Mouse (Mus musculus): ENCODE data around the gene 4930449I24Rik. TPM values are rescaled to one million over a fixed set of nuclear protein-coding genes. Genes with fewer than 3 reads are reported as not detected.
"Not testable (repeated sequence)": the region's sequence is repeated elsewhere in the genome, so short reads cannot be mapped to it uniquely, and the experiment has no call there.

The 4930449I24Rik gene
- polyA plus RNA-seq, 1 experiment from 2014 or later, result not detected

DNA sequence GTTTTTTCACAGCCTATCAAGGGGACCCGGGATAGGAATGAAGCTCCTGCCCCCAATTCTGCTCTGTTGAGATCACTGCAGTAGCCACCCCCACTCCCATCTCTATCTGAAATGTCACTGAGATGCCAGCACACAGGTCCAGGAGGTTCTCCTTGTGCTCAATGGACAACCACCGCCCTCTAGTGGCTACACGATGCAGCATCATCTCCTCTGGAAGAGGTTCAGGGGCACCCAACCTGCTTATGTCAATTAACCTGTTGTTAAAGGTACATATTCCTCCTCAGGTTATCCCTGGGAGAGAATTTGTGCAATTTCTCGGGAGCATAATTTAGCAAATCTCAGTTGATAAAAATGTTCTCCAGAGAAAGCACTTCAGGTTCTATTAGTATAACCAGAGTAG, 13.2 kb upstream of the 4930449I24Rik start:
- DNase-seq (ENCODE audit: low spot score), result not testable (repeated sequence)
- WGBS, result 14% methylated on average over 3 of the region's 4 CpGs

DNA sequence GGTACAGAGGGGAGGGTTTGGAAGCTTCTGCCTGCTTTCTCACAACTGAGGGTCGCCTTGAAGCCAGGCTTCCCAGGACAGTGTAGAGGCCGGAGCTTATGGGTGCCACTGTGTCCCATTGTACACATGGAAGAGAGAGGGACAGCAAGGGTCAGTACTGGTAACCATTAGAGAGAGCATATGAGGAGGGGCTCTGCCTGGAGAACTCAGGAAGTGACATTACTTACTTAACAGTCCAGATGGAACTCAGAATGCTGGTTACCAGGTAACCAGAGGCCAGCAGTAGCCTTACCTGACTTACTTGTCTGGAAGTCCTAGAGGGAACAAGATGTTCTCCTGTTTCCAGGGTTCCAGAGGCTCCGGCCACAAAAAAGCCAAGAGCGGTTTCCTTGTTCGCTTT, 11.1 kb upstream of the 4930449I24Rik start, which contains the start of gene Gm6370:
TSS of gene Gm6370 (plus strand) at position 301 of the 400 bp plus-strand sequence.
- H3K4me2 ChIP-seq (replicated peaks); ATAC-seq (ENCODE audit: low FRiP score); H3K9ac ChIP-seq; H3K4me1 ChIP-seq (replicated peaks; ENCODE audit: control insufficient read depth, insufficient read depth, low read length); H3K4me3 ChIP-seq (replicated peaks; ENCODE audit: low read length); H3K36me3 ChIP-seq (replicated peaks; ENCODE audit: control insufficient read depth, insufficient read depth); H3K27me3 ChIP-seq (ENCODE audit: control insufficient read depth, insufficient read depth, low read length); DNase-seq (ENCODE audit: low spot score); H3K27ac ChIP-seq; H3K9me3 ChIP-seq (ENCODE audit: control insufficient read depth, low read length): not testable (repeated sequence)
- no CpG with 5 or more reads among the region's 5 CpGs for WGBS

More for the DNA sequence above, 13.2 kb upstream of the 4930449I24Rik start:
- H3K27ac ChIP-seq; ATAC-seq (ENCODE audit: low FRiP score); H3K9me3 ChIP-seq (ENCODE audit: control insufficient read depth, low read length); H3K9ac ChIP-seq; H3K4me3 ChIP-seq (replicated peaks; ENCODE audit: low read length); H3K4me2 ChIP-seq (replicated peaks); H3K27me3 ChIP-seq (ENCODE audit: control insufficient read depth, insufficient read depth, low read length); H3K36me3 ChIP-seq (replicated peaks; ENCODE audit: control insufficient read depth, insufficient read depth); H3K4me1 ChIP-seq (replicated peaks; ENCODE audit: control insufficient read depth, insufficient read depth, low read length): not testable (repeated sequence)

DNA sequence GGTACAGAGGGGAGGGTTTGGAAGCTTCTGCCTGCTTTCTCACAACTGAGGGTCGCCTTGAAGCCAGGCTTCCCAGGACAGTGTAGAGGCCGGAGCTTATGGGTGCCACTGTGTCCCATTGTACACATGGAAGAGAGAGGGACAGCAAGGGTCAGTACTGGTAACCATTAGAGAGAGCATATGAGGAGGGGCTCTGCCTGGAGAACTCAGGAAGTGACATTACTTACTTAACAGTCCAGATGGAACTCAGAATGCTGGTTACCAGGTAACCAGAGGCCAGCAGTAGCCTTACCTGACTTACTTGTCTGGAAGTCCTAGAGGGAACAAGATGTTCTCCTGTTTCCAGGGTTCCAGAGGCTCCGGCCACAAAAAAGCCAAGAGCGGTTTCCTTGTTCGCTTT, 11.6 kb downstream of the 4930449I24Rik start, which contains the start of gene Gm3402:
TSS of gene Gm3402 (plus strand) at position 301 of the 400 bp plus-strand sequence.
- not testable (repeated sequence) for DNase-seq (ENCODE audit: low spot score); H3K9me3 ChIP-seq (ENCODE audit: control insufficient read depth, low read length); H3K4me2 ChIP-seq (replicated peaks); ATAC-seq (ENCODE audit: low FRiP score); H3K27ac ChIP-seq; H3K4me1 ChIP-seq (replicated peaks; ENCODE audit: control insufficient read depth, insufficient read depth, low read length); H3K4me3 ChIP-seq (replicated peaks; ENCODE audit: low read length); H3K9ac ChIP-seq; H3K36me3 ChIP-seq (replicated peaks; ENCODE audit: control insufficient read depth, insufficient read depth); H3K27me3 ChIP-seq (ENCODE audit: control insufficient read depth, insufficient read depth, low read length)
- WGBS, result no CpG with 5 or more reads among the region's 5 CpGs

DNA sequence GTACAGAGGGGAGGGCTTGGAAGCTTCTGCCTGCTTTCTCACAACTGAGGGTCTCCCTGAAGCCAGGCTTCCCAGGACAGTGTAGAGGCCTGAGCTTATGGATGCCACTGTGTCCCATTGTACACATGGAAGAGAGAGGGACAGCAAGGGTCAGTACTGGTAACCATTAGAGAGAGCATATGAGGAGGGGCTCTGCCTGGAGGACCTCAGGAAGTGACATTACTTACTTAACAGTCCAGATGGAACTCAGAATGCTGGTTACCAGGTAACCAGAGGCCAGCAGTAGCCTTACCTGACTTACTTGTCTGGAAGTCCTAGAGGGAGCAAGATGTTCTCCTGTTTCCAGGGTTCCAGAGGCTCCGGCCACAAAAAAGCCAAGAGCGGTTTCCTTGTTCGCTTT, 23.3 kb downstream of the 4930449I24Rik start, which contains the start of gene Gm3404:
TSS of gene Gm3404 (plus strand) at position 301 of the 400 bp plus-strand sequence.
- not testable (repeated sequence) for H3K9ac ChIP-seq; DNase-seq (ENCODE audit: low spot score); H3K27me3 ChIP-seq (ENCODE audit: control insufficient read depth, insufficient read depth, low read length); H3K9me3 ChIP-seq (ENCODE audit: control insufficient read depth, low read length); H3K4me2 ChIP-seq (replicated peaks); H3K27ac ChIP-seq; ATAC-seq (ENCODE audit: low FRiP score); H3K4me1 ChIP-seq (replicated peaks; ENCODE audit: control insufficient read depth, insufficient read depth, low read length); H3K4me3 ChIP-seq (replicated peaks; ENCODE audit: low read length); H3K36me3 ChIP-seq (replicated peaks; ENCODE audit: control insufficient read depth, insufficient read depth)
- 100% methylated on average over 1 of the region's 3 CpGs for WGBS

DNA sequence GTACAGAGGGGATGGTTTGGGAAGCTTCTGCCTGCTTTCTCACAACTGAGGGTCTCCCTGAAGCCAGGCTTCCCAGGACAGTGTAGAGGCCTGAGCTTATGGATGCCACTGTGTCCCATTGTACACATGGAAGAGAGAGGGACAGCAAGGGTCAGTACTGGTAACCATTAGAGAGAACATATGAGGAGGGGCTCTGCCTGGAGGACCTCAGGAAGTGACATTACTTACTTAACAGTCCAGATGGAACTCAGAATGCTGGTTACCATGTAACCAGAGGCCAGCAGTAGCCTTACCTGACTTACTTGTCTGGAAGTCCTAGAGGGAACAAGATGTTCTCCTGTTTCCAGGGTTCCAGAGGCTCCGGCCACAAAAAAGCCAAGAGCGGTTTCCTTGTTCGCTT, 35.1 kb downstream of the 4930449I24Rik start, which contains the start of gene Gm3409:
TSS of gene Gm3409 (plus strand) at position 301 of the 400 bp plus-strand sequence.
- H3K4me3 ChIP-seq (replicated peaks; ENCODE audit: low read length); DNase-seq (ENCODE audit: low spot score); ATAC-seq (ENCODE audit: low FRiP score); H3K27ac ChIP-seq; H3K36me3 ChIP-seq (replicated peaks; ENCODE audit: control insufficient read depth, insufficient read depth); H3K4me1 ChIP-seq (replicated peaks; ENCODE audit: control insufficient read depth, insufficient read depth, low read length); H3K9ac ChIP-seq; H3K9me3 ChIP-seq (ENCODE audit: control insufficient read depth, low read length); H3K4me2 ChIP-seq (replicated peaks); H3K27me3 ChIP-seq (ENCODE audit: control insufficient read depth, insufficient read depth, low read length): not testable (repeated sequence)
- 100% methylated on average over 2 of the region's 3 CpGs for WGBS

Other genes with a start within 250 kb of the 4930449I24Rik start
- 10.3 and 10.4 TPM in 2 replicates for gene Wasf3, start 117.4 kb upstream of the 4930449I24Rik start, polyA plus RNA-seq (2014; fragmentation: Nextera tagmentation; extraction: Ambion mirVana)
- not detected in 2 replicates for gene Gm6408, start 20.4 kb upstream of the 4930449I24Rik start, polyA plus RNA-seq (2014; fragmentation: Nextera tagmentation; extraction: Ambion mirVana)
- gene Gm6370, start 11.0 kb upstream of the 4930449I24Rik start, polyA plus RNA-seq (2014; fragmentation: Nextera tagmentation; extraction: Ambion mirVana), result not detected in 2 replicates
- not detected in 2 replicates for gene Gm3402, start 11.7 kb downstream of the 4930449I24Rik start, polyA plus RNA-seq (2014; fragmentation: Nextera tagmentation; extraction: Ambion mirVana)
- not detected in 2 replicates for gene Gm3404, start 23.4 kb downstream of the 4930449I24Rik start, polyA plus RNA-seq (2014; fragmentation: Nextera tagmentation; extraction: Ambion mirVana)
- not detected in 2 replicates for gene Gm3409, start 35.2 kb downstream of the 4930449I24Rik start, polyA plus RNA-seq (2014; fragmentation: Nextera tagmentation; extraction: Ambion mirVana)
- gene Gm3415, start 53.7 kb downstream of the 4930449I24Rik start, polyA plus RNA-seq (2014; fragmentation: Nextera tagmentation; extraction: Ambion mirVana), result not detected in 2 replicates
- 17.5 and 27.3 TPM in 2 replicates for gene Gpr12, start 82.8 kb downstream of the 4930449I24Rik start, polyA plus RNA-seq (2014; fragmentation: Nextera tagmentation; extraction: Ambion mirVana)